Mouse (Mus musculus) stomach, postnatal 0 days (tissue): ENCODE measurements around the gene Zfp422. TPM values are rescaled to one million over a fixed set of nuclear protein-coding genes. Genes with fewer than 3 reads are reported as not detected.

ENCODE experiments used
- ATAC-seq: fragments of 200-750 bp; cut with Nextera tagmentation; 2 replicates; pipeline ENCODE4 v1.8.0; 2017; ENCODE audit not compliant: low FRiP score, low TSS enrichment
- DNase-seq: peaks from one replicate; pipeline ENCODE4 v3.0.0-alpha.2; 2016; ENCODE audit warnings: low spot score
- H3K27ac ChIP-seq: fragments of 300-500 bp; sonication (generic); replicated peaks from 2 replicates; pipeline ENCODE4 v1.5.1; 2014; ENCODE audit warnings: mild to moderate bottlenecking, control low read depth
- H3K27me3 ChIP-seq: fragments of 300-500 bp; sonication (generic); 2 replicates; pipeline ENCODE4 v1.6.1; 2014; ENCODE audit warnings: low read length; ENCODE audit not compliant: control insufficient read depth, insufficient read depth
- H3K36me3 ChIP-seq: fragments of 300-500 bp; sonication (generic); 2 replicates; pipeline ENCODE4 v1.6.1; 2014; ENCODE audit warnings: low read length, mixed read lengths; ENCODE audit not compliant: control insufficient read depth, insufficient read depth
- H3K4me1 ChIP-seq: fragments of 300-500 bp; sonication (generic); replicated peaks from 2 replicates; pipeline ENCODE4 v1.6.1; 2014; ENCODE audit warnings: antibody characterized with exemption; ENCODE audit not compliant: control insufficient read depth, insufficient read depth
- H3K4me2 ChIP-seq: fragments of 300-500 bp; sonication (generic); replicated peaks from 2 replicates; pipeline ENCODE4 v1.6.1; 2014; ENCODE audit warnings: low read depth, mild to moderate bottlenecking, control low read depth, moderate library complexity
- H3K4me3 ChIP-seq: fragments of 300-500 bp; sonication (generic); 2 replicates; pipeline ENCODE4 v1.5.1; 2014; ENCODE audit warnings: low read depth, low read length, control low read depth
- H3K9ac ChIP-seq: fragments of 300-500 bp; sonication (generic); 2 replicates; pipeline ENCODE4 v1.6.1; 2014; ENCODE audit warnings: mild to moderate bottlenecking, low read length, control low read depth, mixed read lengths
- H3K9me3 ChIP-seq: fragments of 300-500 bp; sonication (generic); 2 replicates; pipeline ENCODE4 v1.6.1; 2016; ENCODE audit warnings: low read length; ENCODE audit not compliant: control insufficient read depth
- CTCF ChIP-seq: IDR thresholded peaks from 2 replicates; pipeline ENCODE4 v1.5.1; 2016; ENCODE audit warnings: antibody characterized with exemption, low read depth, mild to moderate bottlenecking, moderate library complexity
- EP300 ChIP-seq: optimal IDR thresholded peaks from 2 replicates; pipeline ENCODE3; 2016; ENCODE audit warnings: antibody characterized with exemption
- WGBS: fragments of 180-500 bp; shearing (Covaris S2); extraction: QIAGEN DNeasy Blood & Tissue Kit; methylation state at CpG from one replicate; pipeline ENCODE4 v1.1.7; 2014; 5-methylcytosine and 5-hydroxymethylcytosine counted together
- polyA plus RNA-seq: library from polyadenylated mRNA; unstranded; fragments of >200 nt; fragmentation: Nextera tagmentation; extraction: Ambion mirVana; gene quantifications from 2 replicates; pipeline ENCODE4 v1.2.1, GENCODE M21; 2015

The Zfp422 gene
- polyA plus RNA-seq, 1 experiment from 2014 or later, result 54.4 TPM

- H3K4me3 ChIP-seq, result no peak overlapping the region
- no peaks in the 10 kb centered on the region for H3K36me3 ChIP-seq
- H3K9ac ChIP-seq, result no peak overlapping the region
- H3K4me2 ChIP-seq, result peak overlapping the region; percentile 12; the same call in 1 of the 2 replicates
- WGBS, result 79% methylated on average over 5 of the region's 5 CpGs
- no peak for ATAC-seq
- DNase-seq, result no peak
- no peaks in the 10 kb centered on the region for H3K27me3 ChIP-seq
- no peaks in the 10 kb centered on the region for H3K9me3 ChIP-seq
- H3K4me1 ChIP-seq, result no peaks in the 10 kb centered on the region; the same call in 1 of the 2 replicates
- H3K27ac ChIP-seq, result no peak overlapping the region
- no peak for TF ChIP-seq CTCF
- TF ChIP-seq EP300, result no peak
Measured at GRCm38 (mm10) chr6:116672349-116672748, 43.5 kb upstream of the Zfp422 start.

GRCm38 (mm10) chr6:116671768-116672167, 43.0 kb upstream of the Zfp422 start:
- Histone ChIP-seq H3K4me2 (no peak overlapping the region), H3K9ac (no peak overlapping the region), H3K27me3 (no peaks in the 10 kb centered on the region), H3K4me1 (no peaks in the 10 kb centered on the region; the same call in 1 of the 2 replicates), H3K27ac (no peak overlapping the region), H3K4me3 (no peak overlapping the region), H3K36me3 (no peaks in the 10 kb centered on the region), H3K9me3 (no peaks in the 10 kb centered on the region)
- DNase-seq (no peak), ATAC-seq (no peak)
- WGBS, result 82% methylated on average over 4 of the region's 4 CpGs
- TF ChIP-seq EP300 (no peak), CTCF (no peak)

- no peak for DNase-seq
- no peaks in the 10 kb centered on the region; the same call in 1 of the 2 replicates for H3K4me1 ChIP-seq
- WGBS, result 43% methylated on average over 5 of the region's 5 CpGs
- H3K4me2 ChIP-seq, result no peak overlapping the region
- ATAC-seq, result no peak
- no peak overlapping the region for H3K27ac ChIP-seq
- no peaks in the 10 kb centered on the region for H3K9me3 ChIP-seq
- no peaks in the 10 kb centered on the region for H3K36me3 ChIP-seq
- no peak overlapping the region for H3K4me3 ChIP-seq
- TF ChIP-seq EP300 (no peak), CTCF (peak; percentile 24; the same call in 1 of the 2 replicates)
- H3K27me3 ChIP-seq, result no peaks in the 10 kb centered on the region
- no peak overlapping the region for H3K9ac ChIP-seq
Measured at GRCm38 (mm10) chr6:116671031-116671430, 42.2 kb upstream of the Zfp422 start.

- H3K36me3 ChIP-seq, result no peaks in the 10 kb centered on the region
- DNase-seq (no peak), ATAC-seq (no peak)
- H3K9me3 ChIP-seq, result no peaks in the 10 kb centered on the region
- 67% methylated on average over 6 of the region's 6 CpGs for WGBS
- H3K4me2 ChIP-seq, result no peak overlapping the region
- H3K27me3 ChIP-seq, result no peaks in the 10 kb centered on the region
- H3K4me3 ChIP-seq, result no peak overlapping the region
- H3K27ac ChIP-seq, result no peak overlapping the region
- H3K9ac ChIP-seq, result no peak overlapping the region
- no peaks in the 10 kb centered on the region; the same call in 1 of the 2 replicates for H3K4me1 ChIP-seq
- TF ChIP-seq EP300, result no peak
- peak; percentile 35; the same call in 1 of the 2 replicates for TF ChIP-seq CTCF
Measured at GRCm38 (mm10) chr6:116670144-116670543, 41.3 kb upstream of the Zfp422 start.

- WGBS, result 51% methylated on average over 11 of the region's 11 CpGs
- no peaks in the 10 kb centered on the region; the same call in 1 of the 2 replicates for H3K4me1 ChIP-seq
- ATAC-seq (0 out of 2 replicates have a peak, but pooled peaks have one; percentile 29), DNase-seq (peak; percentile 45)
- no peak overlapping the region for H3K27ac ChIP-seq
- H3K36me3 ChIP-seq, result no peaks in the 10 kb centered on the region
- no peak for TF ChIP-seq EP300
- no peak for TF ChIP-seq CTCF
- no peak overlapping the region for H3K9ac ChIP-seq
- no peak overlapping the region for H3K4me2 ChIP-seq
- no peaks in the 10 kb centered on the region for H3K9me3 ChIP-seq
- no peaks in the 10 kb centered on the region for H3K27me3 ChIP-seq
- no peak overlapping the region for H3K4me3 ChIP-seq
Measured at GRCm38 (mm10) chr6:116668682-116669470, 40.1 kb upstream of the Zfp422 start.

GRCm38 (mm10) chr6:116667382-116667781, 38.6 kb upstream of the Zfp422 start:
- no peak overlapping the region for H3K9ac ChIP-seq
- no peak for ATAC-seq
- no peaks in the 10 kb centered on the region for H3K9me3 ChIP-seq
- WGBS, result 79% methylated on average over 3 of the region's 3 CpGs
- no peaks in the 10 kb centered on the region; the same call in 1 of the 2 replicates for H3K4me1 ChIP-seq
- H3K4me2 ChIP-seq, result no peak overlapping the region
- H3K27ac ChIP-seq, result no peak overlapping the region
- no peaks in the 10 kb centered on the region for H3K36me3 ChIP-seq
- H3K4me3 ChIP-seq, result no peak overlapping the region
- no peaks in the 10 kb centered on the region for H3K27me3 ChIP-seq
- DNase-seq, result no peak
- no peak for TF ChIP-seq EP300
- TF ChIP-seq CTCF, result no peak
